Mouse (Mus musculus) MEL (cell line): ENCODE measurements around the gene Mapk7. TPM values are rescaled to one million over a fixed set of nuclear protein-coding genes. Genes with fewer than 3 reads are reported as not detected.

Experiments
- DNase-seq: peaks from one replicate; pipeline ENCODE4 v3.0.0; 2011; ENCODE audit warnings: low read depth, low spot score
- H3K27ac ChIP-seq: 2 replicates; pipeline ENCODE4 v1.5.1; 2012; ENCODE audit warnings: low read depth, mild to moderate bottlenecking, control low read depth, low read length, moderate library complexity; ENCODE audit not compliant: control insufficient read depth
- H3K27me3 ChIP-seq, 2 experiments: fragments of 150-350 bp in 1 of 2; sonication (generic) in 1 of 2; 2 replicates each; pipeline ENCODE4 v1.6.1; 2012; ENCODE audit warnings: low read length in 2 of 2, mild to moderate bottlenecking in 2 of 2, improper control_type of control experiment in 1 of 2, moderate library complexity in 1 of 2; ENCODE audit not compliant: insufficient read depth in 2 of 2, control insufficient read depth in 1 of 2
- H3K36me3 ChIP-seq, 2 experiments: 2 replicates each; pipeline ENCODE4 v1.6.1; 2012 to 2014; ENCODE audit warnings: low read length in 2 of 2, improper control_type of control experiment in 1 of 2, inconsistent platforms in 1 of 2, mild to moderate bottlenecking in 1 of 2; ENCODE audit not compliant: insufficient read depth in 2 of 2, control insufficient read depth in 1 of 2
- H3K4me1 ChIP-seq, 2 experiments: fragments of 150-350 bp in 1 of 2; sonication (generic) in 1 of 2; 2 replicates each; pipeline ENCODE4 v1.6.1; 2012; ENCODE audit warnings: low read length in 2 of 2, improper control_type of control experiment in 1 of 2, mild to moderate bottlenecking in 1 of 2; ENCODE audit not compliant: insufficient read depth in 2 of 2, control insufficient read depth in 1 of 2
- H3K4me3 ChIP-seq, 2 experiments: fragments of 150-350 bp in 1 of 2; sonication (generic) in 1 of 2; 2 replicates each; pipeline ENCODE4 v1.5.1; 2012; ENCODE audit warnings: low read depth in 2 of 2, low read length in 2 of 2, mild to moderate bottlenecking in 2 of 2, moderate library complexity in 2 of 2, control low read depth in 1 of 2, improper control_type of control experiment in 1 of 2; ENCODE audit not compliant: control insufficient read depth in 1 of 2, insufficient read depth in 1 of 2
- H3K79me2 ChIP-seq: 2 replicates; pipeline ENCODE4 v1.6.1; 2012; ENCODE audit warnings: mild to moderate bottlenecking, low read length, moderate library complexity; ENCODE audit not compliant: control insufficient read depth, poor library complexity, insufficient read depth
- H3K9ac ChIP-seq: 2 replicates; pipeline ENCODE4 v1.6.1; 2012; ENCODE audit warnings: low read depth, mild to moderate bottlenecking, control low read depth, low read length, moderate library complexity; ENCODE audit not compliant: control insufficient read depth, poor library complexity, severe bottlenecking
- H3K9me3 ChIP-seq: fragments of 150-350 bp; sonication (generic); replicated peaks from 2 replicates; pipeline ENCODE4 v1.6.1; 2012; ENCODE audit warnings: mild to moderate bottlenecking, low read length, improper control_type of control experiment, moderate library complexity; ENCODE audit not compliant: insufficient read depth
- CTCF ChIP-seq, 3 experiments: IDR thresholded peaks in 2 of 3; conservative IDR thresholded peaks in 1 of 3; 2 replicates each; pipeline ENCODE4 v1.5.1; 2011 to 2012; ENCODE audit warnings: low read length in 3 of 3, low read depth in 2 of 3, mild to moderate bottlenecking in 2 of 3, improper control_type of control experiment in 1 of 3, inconsistent platforms in 1 of 3, mixed read lengths in 1 of 3, moderate library complexity in 1 of 3; ENCODE audit not compliant: control insufficient read depth in 1 of 3, insufficient read depth in 1 of 3, poor library complexity in 1 of 3, severe bottlenecking in 1 of 3
- E2F4 ChIP-seq: IDR thresholded peaks from 2 replicates; pipeline ENCODE4 v1.6.1; 2011; ENCODE audit warnings: low read depth, low read length, improper control_type of control experiment, borderline replicate concordance
- ETS1 ChIP-seq: IDR thresholded peaks from 2 replicates; pipeline ENCODE4 v1.6.1; 2012; ENCODE audit warnings: low read depth, mild to moderate bottlenecking, inconsistent platforms, low read length, improper control_type of control experiment, moderate library complexity
- GABPA ChIP-seq: IDR thresholded peaks from 2 replicates; pipeline ENCODE4 v1.6.1; 2012; ENCODE audit warnings: low read depth, mild to moderate bottlenecking, inconsistent platforms, low read length, improper control_type of control experiment, moderate library complexity
- GATA1 ChIP-seq: IDR thresholded peaks from 2 replicates; pipeline ENCODE4 v1.6.1; 2011; ENCODE audit warnings: low read depth, low read length, improper control_type of control experiment
- HCFC1 ChIP-seq: IDR thresholded peaks from 2 replicates; pipeline ENCODE4 v1.6.1; 2012; ENCODE audit warnings: low read depth, mild to moderate bottlenecking, inconsistent platforms, low read length, improper control_type of control experiment, moderate library complexity
- JUND ChIP-seq: IDR thresholded peaks from 2 replicates; pipeline ENCODE4 v1.6.1; 2011; ENCODE audit warnings: low read depth, mild to moderate bottlenecking, improper control_type of control experiment, low read length
- KAT2A ChIP-seq: conservative IDR thresholded peaks from 2 replicates; pipeline ENCODE4 v1.6.1; 2012; ENCODE audit warnings: low read depth, low read length, improper control_type of control experiment, inconsistent platforms
- MAFK ChIP-seq: IDR thresholded peaks from 2 replicates; pipeline ENCODE4 v1.6.1; 2011; ENCODE audit warnings: low read depth, mild to moderate bottlenecking, low read length, improper control_type of control experiment, borderline replicate concordance
- MAZ ChIP-seq: IDR thresholded peaks from 2 replicates; pipeline ENCODE4 v1.6.1; 2012; ENCODE audit warnings: low read depth, mild to moderate bottlenecking, inconsistent platforms, low read length, improper control_type of control experiment
- MEF2A ChIP-seq: IDR thresholded peaks from 2 replicates; pipeline ENCODE4 v1.6.1; 2014; ENCODE audit warnings: low read depth, mild to moderate bottlenecking, inconsistent platforms, low read length, improper control_type of control experiment; ENCODE audit not compliant: poor library complexity, insufficient replicate concordance, severe bottlenecking; ENCODE audit errors: extremely low read depth
- MXI1 ChIP-seq: IDR thresholded peaks from 2 replicates; pipeline ENCODE4 v1.6.1; 2011; ENCODE audit warnings: mild to moderate bottlenecking, low read depth, low read length, improper control_type of control experiment
- MYB ChIP-seq: IDR thresholded peaks from 2 replicates; pipeline ENCODE4 v1.6.1; 2011; ENCODE audit warnings: mild to moderate bottlenecking, low read depth, low read length, improper control_type of control experiment
- MYC ChIP-seq: IDR thresholded peaks from 2 replicates; pipeline ENCODE4 v1.6.1; 2011; ENCODE audit warnings: low read depth, mild to moderate bottlenecking, low read length, improper control_type of control experiment, moderate library complexity
- NELFE ChIP-seq: IDR thresholded peaks from 2 replicates; pipeline ENCODE4 v1.6.1; 2011; ENCODE audit warnings: low read depth, low read length, improper control_type of control experiment
- POLR2A ChIP-seq, 2 experiments: IDR thresholded peaks; 2 replicates each; pipeline ENCODE4 v1.6.1; 2011 to 2012; ENCODE audit warnings: low read length in 2 of 2, mild to moderate bottlenecking in 2 of 2, control low read depth in 1 of 2, improper control_type of control experiment in 1 of 2, low read depth in 1 of 2, moderate library complexity in 1 of 2; ENCODE audit not compliant: control insufficient read depth in 1 of 2, insufficient read depth in 1 of 2, poor library complexity in 1 of 2
- POLR2AphosphoS5 ChIP-seq: IDR thresholded peaks from 2 replicates; pipeline ENCODE4 v1.6.1; 2012; ENCODE audit warnings: low read depth, borderline replicate concordance, mild to moderate bottlenecking, inconsistent platforms, low read length, moderate library complexity, mixed read lengths
- RAD21 ChIP-seq: IDR thresholded peaks from 2 replicates; pipeline ENCODE4 v1.6.1; 2011; ENCODE audit warnings: mild to moderate bottlenecking, low read depth, low read length, improper control_type of control experiment
- RCOR1 ChIP-seq: IDR thresholded peaks from 2 replicates; pipeline ENCODE4 v1.6.1; 2012; ENCODE audit warnings: low read depth, mild to moderate bottlenecking, inconsistent platforms, low read length, improper control_type of control experiment
- TCF12 ChIP-seq: IDR thresholded peaks from 2 replicates; pipeline ENCODE4 v1.6.1; 2014; ENCODE audit warnings: low read depth, mild to moderate bottlenecking, inconsistent platforms, low read length, improper control_type of control experiment, moderate library complexity
- UBTF ChIP-seq: IDR thresholded peaks from 2 replicates; pipeline ENCODE4 v1.6.1; 2012; ENCODE audit warnings: low read depth, mild to moderate bottlenecking, inconsistent platforms, low read length, improper control_type of control experiment, moderate library complexity, borderline replicate concordance; ENCODE audit not compliant: insufficient read depth
- USF1 ChIP-seq: IDR thresholded peaks from 2 replicates; pipeline ENCODE4 v1.6.1; 2014; ENCODE audit warnings: low read depth, mild to moderate bottlenecking, inconsistent platforms, low read length, improper control_type of control experiment, moderate library complexity
- USF2 ChIP-seq, 2 experiments: IDR thresholded peaks; 2 replicates each; pipeline ENCODE4 v1.6.1; 2011 to 2012; ENCODE audit warnings: improper control_type of control experiment in 2 of 2, low read length in 2 of 2, borderline replicate concordance in 1 of 2, inconsistent platforms in 1 of 2, low read depth in 1 of 2, mild to moderate bottlenecking in 1 of 2; ENCODE audit not compliant: insufficient read depth in 1 of 2
- ZC3H11A ChIP-seq: IDR thresholded peaks from 2 replicates; pipeline ENCODE4 v1.6.1; 2012; ENCODE audit warnings: low read depth, mild to moderate bottlenecking, inconsistent platforms, low read length, improper control_type of control experiment
- ZMIZ1 ChIP-seq: IDR thresholded peaks from 2 replicates; pipeline ENCODE4 v1.6.1; 2012; ENCODE audit warnings: low read depth, mild to moderate bottlenecking, inconsistent platforms, low read length, improper control_type of control experiment, moderate library complexity
- ZNF384 ChIP-seq: IDR thresholded peaks from 2 replicates; pipeline ENCODE4 v1.6.1; 2012; ENCODE audit warnings: low read depth, mild to moderate bottlenecking, inconsistent platforms, low read length, improper control_type of control experiment
- polyA plus RNA-seq, 2 experiments: library from polyadenylated mRNA; stranded (reverse) in 1 of 2; unstranded in 1 of 2; fragments of >175 nt in 1 of 2; fragments of >200 nt in 1 of 2; gene quantifications; 2 replicates each; pipeline versions ENCODE4 v1.2.1 to v1.2.4; 2012; ENCODE audit warnings: low replicate concordance in 2 of 2, low read depth in 1 of 2; ENCODE audit not compliant: insufficient read length in 2 of 2, insufficient read depth in 1 of 2, missing spikeins in 1 of 2
- total RNA-seq: library from RNA; depleted of rRNA; stranded (reverse); fragments of 300-350 nt; gene quantifications from 2 replicates; pipeline ENCODE4 v1.2.3, GENCODE M21; 2012

The Mapk7 gene
- total and polyA plus RNA-seq, 3 experiments: 12.6 to 25.3 TPM; not detected in 1

DNA sequence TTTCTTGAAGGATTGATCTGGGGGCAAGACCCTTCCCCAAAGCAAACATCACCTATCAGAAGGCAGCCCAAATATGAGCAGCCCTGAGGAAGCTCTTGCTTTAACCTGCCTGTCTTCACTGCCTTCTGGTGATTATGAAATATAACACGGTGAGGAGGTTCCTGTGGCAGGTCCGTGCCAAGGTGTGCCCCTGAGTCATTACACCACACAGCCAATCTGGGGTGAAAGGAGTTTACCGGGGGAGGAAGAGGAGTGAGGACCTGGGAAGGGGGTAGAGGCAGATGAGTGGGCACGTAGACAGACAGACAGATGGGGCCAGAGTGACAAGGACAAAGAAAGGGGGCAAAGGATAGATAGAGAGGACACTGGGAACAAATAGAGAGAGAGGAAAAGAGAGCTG lies 20.6 kb downstream of the Mapk7 start:
- H3K36me3 ChIP-seq: peaks cover 0 to 2% of the 10 kb centered on the region in 2 experiments; a peak in 1 of 4 replicates
- H3K9me3 ChIP-seq: no peaks in the 10 kb centered on the region
- H3K4me3 ChIP-seq: no peak overlapping the region
- H3K79me2 ChIP-seq: no peaks in the 10 kb centered on the region
- TF ChIP-seq MYB: no peak
- TF ChIP-seq POLR2AphosphoS5: no peak
- no peak for TF ChIP-seq MXI1
- TF ChIP-seq E2F4: no peak
- TF ChIP-seq GATA1: no peak
- no peak for TF ChIP-seq UBTF
- TF ChIP-seq ZMIZ1: no peak
- TF ChIP-seq MYC: no peak
- TF ChIP-seq ZC3H11A: no peak
- no peak for TF ChIP-seq MAZ
- TF ChIP-seq NELFE: no peak
- TF ChIP-seq USF1: no peak
- no peak for TF ChIP-seq HCFC1
- no peak for TF ChIP-seq ETS1
- no peak for TF ChIP-seq CTCF (IDR thresholded peaks at IDR 0.05 in 2 of 3, conservative IDR thresholded peaks at IDR 0.05 in 1 of 3; ENCODE audit: control insufficient read depth in 1 of 3, insufficient read depth in 1 of 3, low read depth in 2 of 3, low read length in 3 of 3, poor library complexity in 1 of 3, severe bottlenecking in 1 of 3)
- no peak for TF ChIP-seq RAD21
- no peak for TF ChIP-seq JUND
- TF ChIP-seq MEF2A: no peak
- no peak for TF ChIP-seq ZNF384
- H3K4me1 ChIP-seq: peaks cover 0 to 2% of the 10 kb centered on the region in 2 experiments; a peak in 1 of 4 replicates
- H3K9ac ChIP-seq: no peak overlapping the region
- H3K27me3 ChIP-seq: peaks cover 4 to 14% of the 10 kb centered on the region in 2 experiments
- DNase-seq: no peak
- no peak overlapping the region for H3K27ac ChIP-seq

DNA sequence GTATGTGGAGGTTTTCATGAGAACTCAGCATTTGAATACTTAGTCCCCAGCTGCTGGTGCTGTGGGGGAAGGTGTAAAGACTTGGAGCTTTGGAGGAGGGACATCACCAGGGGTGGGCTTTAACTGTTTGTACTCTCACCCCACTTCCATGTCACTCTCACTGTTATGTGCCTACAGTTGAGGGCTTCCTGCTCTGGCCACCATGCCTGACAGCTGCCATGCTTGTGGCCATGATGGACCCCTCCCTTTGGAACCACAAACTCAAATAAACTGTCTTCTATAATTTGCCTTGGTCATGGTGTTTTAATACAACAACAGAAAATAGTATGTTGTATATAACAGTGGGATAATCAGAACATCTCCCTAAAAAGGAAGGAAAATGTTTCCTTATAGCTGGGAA lies 23.3 kb downstream of the Mapk7 start:
- H3K4me3 ChIP-seq: no peak overlapping the region
- no peak overlapping the region for H3K9ac ChIP-seq
- peaks cover 0 to 6% of the 10 kb centered on the region in 2 experiments; a peak in 2 of 4 replicates for H3K4me1 ChIP-seq
- no peaks in the 10 kb centered on the region for H3K79me2 ChIP-seq
- DNase-seq: no peak
- H3K27ac ChIP-seq: no peak overlapping the region
- peaks cover 0 to 4% of the 10 kb centered on the region in 2 experiments; a peak in 2 of 4 replicates for H3K36me3 ChIP-seq
- H3K27me3 ChIP-seq: peaks cover 3 to 11% of the 10 kb centered on the region in 2 experiments
- TF ChIP-seq POLR2A (IDR thresholded peaks at IDR 0.05; ENCODE audit: control insufficient read depth in 1 of 2, insufficient read depth in 1 of 2, low read depth in 1 of 2, low read length in 2 of 2, poor library complexity in 1 of 2) (no peak), E2F4 (no peak), CTCF (IDR thresholded peaks at IDR 0.05 in 2 of 3, conservative IDR thresholded peaks at IDR 0.05 in 1 of 3; ENCODE audit: control insufficient read depth in 1 of 3, insufficient read depth in 1 of 3, low read depth in 2 of 3, low read length in 3 of 3, poor library complexity in 1 of 3, severe bottlenecking in 1 of 3) (no peak), MAZ (no peak), NELFE (no peak), KAT2A (no peak), RCOR1 (no peak), USF2 (IDR thresholded peaks at IDR 0.05; ENCODE audit: borderline replicate concordance in 1 of 2, insufficient read depth in 1 of 2, low read depth in 1 of 2, low read length in 2 of 2) (no peak), RAD21 (no peak), ZMIZ1 (no peak), MXI1 (no peak), JUND (no peak), USF1 (no peak), MYB (no peak), MAFK (no peak), GABPA (no peak), ZC3H11A (no peak), TCF12 (no peak)
- H3K9me3 ChIP-seq: no peaks in the 10 kb centered on the region
